Mouse (Mus musculus) heart, adult 2 months (tissue): ENCODE measurements around the gene Armc2.

Experiments
- CTCF ChIP-seq: fragments of 200-600 bp; IDR thresholded peaks from 2 replicates; pipeline ENCODE4 v1.8.1; 2022; ENCODE audit warnings: antibody characterized with exemption, mild to moderate bottlenecking, moderate library complexity
- EP300 ChIP-seq: fragments of 200-500 bp; IDR thresholded peaks from 2 replicates; pipeline ENCODE4 v1.6.1; 2011; ENCODE audit warnings: low read depth, low read length, control low read depth; ENCODE audit not compliant: insufficient read depth
- POLR2A ChIP-seq: fragments of 200-500 bp; IDR thresholded peaks from 2 replicates; pipeline ENCODE4 v1.6.1; 2011; ENCODE audit warnings: mild to moderate bottlenecking, low read depth, low read length, control low read depth; ENCODE audit not compliant: insufficient read depth

GRCm38 (mm10) chr10:41931962-41932361, 86.3 kb downstream of the Armc2 start:
- TF ChIP-seq CTCF (no peak), POLR2A (peak; percentile 43; the same call in 1 of the 2 replicates), EP300 (0 out of 2 replicates have a peak, but pooled peaks have one; percentile 6)
